Mouse (Mus musculus) forebrain, embryonic 10.5 days (tissue): ENCODE data around the gene Iqch. TPM values are rescaled to one million over a fixed set of nuclear protein-coding genes. Genes with fewer than 3 reads are reported as not detected.

ENCODE experiments used
- DNase-seq: peaks from one replicate; pipeline ENCODE4 v3.0.0-alpha.2; 2017; ENCODE audit warnings: low spot score; ENCODE audit errors: extremely low spot score
- H3K27ac ChIP-seq: fragments of 300-500 bp; sonication (generic); 2 replicates; pipeline ENCODE4 v1.5.1; 2016; ENCODE audit warnings: mild to moderate bottlenecking
- H3K27me3 ChIP-seq: fragments of 300-500 bp; sonication (generic); 2 replicates; pipeline ENCODE4 v1.6.1; 2016; ENCODE audit warnings: mild to moderate bottlenecking; ENCODE audit not compliant: poor library complexity, severe bottlenecking
- H3K36me3 ChIP-seq: fragments of 300-500 bp; sonication (generic); replicated peaks from 2 replicates; pipeline ENCODE4 v1.6.1; 2016; ENCODE audit warnings: mild to moderate bottlenecking, moderate library complexity
- H3K4me1 ChIP-seq: fragments of 300-500 bp; sonication (generic); 2 replicates; pipeline ENCODE4 v1.6.1; 2016
- H3K4me3 ChIP-seq: fragments of 300-500 bp; sonication (generic); 2 replicates; pipeline ENCODE4 v1.5.1; 2016; ENCODE audit warnings: mild to moderate bottlenecking, moderate library complexity
- H3K9me3 ChIP-seq: fragments of 300-500 bp; sonication (generic); 2 replicates; pipeline ENCODE4 v1.6.1; 2016; ENCODE audit warnings: mild to moderate bottlenecking, moderate library complexity
- WGBS: fragments of 180-500 bp; shearing (Covaris S2); methylation state at CpG from one replicate; pipeline ENCODE4 v1.1.7; 2016; 5-methylcytosine and 5-hydroxymethylcytosine counted together
- polyA plus RNA-seq: library from polyadenylated mRNA; unstranded; fragments of >200 nt; fragmentation: Nextera tagmentation; extraction: Ambion mirVana; gene quantifications from 2 replicates; pipeline ENCODE4 v1.2.1, GENCODE M21; 2016

Gene Iqch
- polyA plus RNA-seq, result 0.04 and 0.14 TPM in 2 replicates

- peaks cover 38% of the 10 kb centered on the region for H3K4me1 ChIP-seq
Observed at GRCm38 (mm10) chr9:63602043-63602939, at the start of gene Iqch, which contains the start of gene Aagab. Gene Iqch, minus strand, starts transcription at chr9:63602493. Gene Aagab, plus strand, starts transcription at chr9:63602660.

GRCm38 (mm10) chr9:63651594-63651993 is 49.3 kb upstream of the Iqch start:
- WGBS, result 95% methylated on average over 11 of the region's 11 CpGs

More at GRCm38 (mm10) chr9:63602043-63602939, at the start of gene Iqch, which contains the start of gene Aagab:
- peak; percentile 94 for DNase-seq
- Histone ChIP-seq H3K36me3 (no peaks in the 10 kb centered on the region), H3K4me3 (peak within 1 kb of the TSS; percentile 97), H3K27ac (peak within 1 kb of the TSS; percentile 92), H3K9me3 (no peaks in the 10 kb centered on the region), H3K27me3 (no peaks in the 10 kb centered on the region)
- WGBS, result 1% methylated on average over 70 of the region's 70 CpGs

GRCm38 (mm10) chr9:63650905-63651304 is 48.6 kb upstream of the Iqch start:
- no peaks in the 10 kb centered on the region for H3K27me3 ChIP-seq
- H3K9me3 ChIP-seq, result no peaks in the 10 kb centered on the region
- H3K4me1 ChIP-seq, result peaks cover 26% of the 10 kb centered on the region
- no peak for DNase-seq
- H3K4me3 ChIP-seq, result no peak overlapping the region
- H3K36me3 ChIP-seq, result peaks cover 100% of the 10 kb centered on the region
- H3K27ac ChIP-seq, result no peak overlapping the region
- 91% methylated on average over 14 of the region's 14 CpGs for WGBS

More at GRCm38 (mm10) chr9:63651594-63651993, 49.3 kb upstream of the Iqch start:
- no peaks in the 10 kb centered on the region for H3K27me3 ChIP-seq
- H3K27ac ChIP-seq, result no peak overlapping the region
- H3K4me3 ChIP-seq, result no peak overlapping the region
- H3K36me3 ChIP-seq, result peaks cover 100% of the 10 kb centered on the region
- H3K9me3 ChIP-seq, result no peaks in the 10 kb centered on the region
- DNase-seq, result no peak
- H3K4me1 ChIP-seq, result peaks cover 26% of the 10 kb centered on the region

GRCm38 (mm10) chr9:63649841-63650545 is 47.7 kb upstream of the Iqch start:
- Histone ChIP-seq H3K27me3 (no peaks in the 10 kb centered on the region), H3K4me1 (peaks cover 21% of the 10 kb centered on the region), H3K4me3 (no peak overlapping the region), H3K36me3 (peaks cover 100% of the 10 kb centered on the region), H3K27ac (no peak overlapping the region), H3K9me3 (no peaks in the 10 kb centered on the region)
- WGBS, result 93% methylated on average over 8 of the region's 8 CpGs
- DNase-seq, result no peak

- H3K4me1 ChIP-seq, result peaks cover 9% of the 10 kb centered on the region
- peaks cover 100% of the 10 kb centered on the region for H3K36me3 ChIP-seq
- WGBS, result 87% methylated on average over 9 of the region's 9 CpGs
Observed at GRCm38 (mm10) chr9:63648520-63648918, 46.2 kb upstream of the Iqch start.

GRCm38 (mm10) chr9:63647581-63648519 is 45.6 kb upstream of the Iqch start:
- Histone ChIP-seq H3K27me3 (no peaks in the 10 kb centered on the region), H3K4me1 (peaks cover 3% of the 10 kb centered on the region), H3K27ac (0 out of 2 replicates have a peak overlapping the region, but pooled peaks have one; percentile 9), H3K36me3 (peaks cover 100% of the 10 kb centered on the region), H3K4me3 (no peak overlapping the region), H3K9me3 (no peaks in the 10 kb centered on the region)
- no peak for DNase-seq
- 85% methylated on average over 9 of the region's 9 CpGs for WGBS

More at GRCm38 (mm10) chr9:63648520-63648918, 46.2 kb upstream of the Iqch start:
- no peak overlapping the region for H3K27ac ChIP-seq
- no peaks in the 10 kb centered on the region for H3K9me3 ChIP-seq
- no peak for DNase-seq
- H3K4me3 ChIP-seq, result no peak overlapping the region
- no peaks in the 10 kb centered on the region for H3K27me3 ChIP-seq

GRCm38 (mm10) chr9:63645084-63645483 is 42.8 kb upstream of the Iqch start:
- Histone ChIP-seq H3K36me3 (peaks cover 94% of the 10 kb centered on the region), H3K4me3 (no peak overlapping the region), H3K4me1 (no peaks in the 10 kb centered on the region; the same call in 1 of the 2 replicates), H3K27me3 (no peaks in the 10 kb centered on the region), H3K27ac (no peak overlapping the region), H3K9me3 (no peaks in the 10 kb centered on the region)
- DNase-seq, result no peak
- WGBS, result 85% methylated on average over 8 of the region's 8 CpGs

GRCm38 (mm10) chr9:63644011-63644410 is 41.7 kb upstream of the Iqch start:
- H3K27me3 ChIP-seq, result no peaks in the 10 kb centered on the region
- H3K9me3 ChIP-seq, result no peaks in the 10 kb centered on the region
- no peak overlapping the region for H3K27ac ChIP-seq
- peaks cover 94% of the 10 kb centered on the region for H3K36me3 ChIP-seq
- 96% methylated on average over 6 of the region's 6 CpGs for WGBS
- no peaks in the 10 kb centered on the region; the same call in 1 of the 2 replicates for H3K4me1 ChIP-seq
- no peak for DNase-seq
- H3K4me3 ChIP-seq, result no peak overlapping the region

- no peaks in the 10 kb centered on the region for H3K9me3 ChIP-seq
- H3K27me3 ChIP-seq, result no peaks in the 10 kb centered on the region
- H3K4me3 ChIP-seq, result no peak overlapping the region
- H3K36me3 ChIP-seq, result peaks cover 93% of the 10 kb centered on the region
- no peaks in the 10 kb centered on the region for H3K4me1 ChIP-seq
- 91% methylated on average over 4 of the region's 4 CpGs for WGBS
- no peak for DNase-seq
- no peak overlapping the region for H3K27ac ChIP-seq
Observed at GRCm38 (mm10) chr9:63641983-63642646, 39.8 kb upstream of the Iqch start.

- H3K27ac ChIP-seq, result no peak overlapping the region
Observed at GRCm38 (mm10) chr9:63636113-63636512, 33.8 kb upstream of the Iqch start.

GRCm38 (mm10) chr9:63633334-63633733 is 31.0 kb upstream of the Iqch start:
- H3K36me3 ChIP-seq, result peaks cover 64% of the 10 kb centered on the region
- no peak overlapping the region for H3K4me3 ChIP-seq
- H3K4me1 ChIP-seq, result peaks cover 28% of the 10 kb centered on the region
- H3K9me3 ChIP-seq, result no peaks in the 10 kb centered on the region
- no peak overlapping the region for H3K27ac ChIP-seq
- no peaks in the 10 kb centered on the region for H3K27me3 ChIP-seq
- WGBS, result 76% methylated on average over 7 of the region's 7 CpGs
- DNase-seq, result no peak

More at GRCm38 (mm10) chr9:63636113-63636512, 33.8 kb upstream of the Iqch start:
- 83% methylated on average over 7 of the region's 7 CpGs for WGBS
- Histone ChIP-seq H3K9me3 (no peaks in the 10 kb centered on the region), H3K27me3 (no peaks in the 10 kb centered on the region), H3K4me1 (peaks cover 28% of the 10 kb centered on the region), H3K4me3 (no peak overlapping the region), H3K36me3 (peaks cover 63% of the 10 kb centered on the region)
- no peak for DNase-seq
